Mouse (Mus musculus) small intestine, adult 2 months (tissue): ENCODE measurements at regions not wholly inside any gene's neighbourhood (a gene's known extent, or its start where the extent isn't known, plus 50 kb on each side); places are given as distances from the start of the nearest gene placed in this dataset.

Source experiments
- CTCF ChIP-seq: fragments of 200-500 bp; IDR thresholded peaks from 2 replicates; pipeline ENCODE4 v1.5.1; 2012; ENCODE audit warnings: low read depth, mild to moderate bottlenecking, control low read depth, inconsistent platforms, low read length, moderate library complexity, mixed read lengths; ENCODE audit not compliant: insufficient replicate concordance, insufficient read length; ENCODE audit errors: extremely low read depth
- POLR2A ChIP-seq: fragments of 200-500 bp; IDR thresholded peaks from 2 replicates; pipeline ENCODE4 v1.6.1; 2012; ENCODE audit warnings: low read depth, mild to moderate bottlenecking, control low read depth, inconsistent platforms, low read length, moderate library complexity

DNA sequence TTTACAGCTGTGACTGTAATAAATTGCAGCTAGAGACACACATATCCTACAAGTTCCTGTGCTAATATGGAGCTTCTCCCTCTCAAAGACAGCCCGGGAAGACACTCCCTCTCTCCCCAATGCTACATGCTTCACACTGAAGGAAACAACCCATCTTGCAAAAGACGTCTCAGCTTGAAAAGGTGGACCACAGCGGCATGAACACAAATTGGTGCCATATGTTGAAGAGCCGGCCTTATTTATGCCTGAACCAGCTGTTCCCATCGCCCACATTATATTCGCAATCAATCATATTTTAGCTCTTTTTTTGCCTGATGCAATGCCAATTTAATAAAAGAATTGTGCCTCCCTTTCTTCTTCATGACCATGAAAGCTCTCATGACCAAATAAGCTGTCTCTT lies 135.8 kb upstream of the Mast4 start:
- TF ChIP-seq POLR2A (no peak), CTCF (no peak)
